Mouse (Mus musculus): ENCODE results near the gene Usp7.

Usp7 gene

GRCm38 (mm10) chr16:8791949-8792557, at the start of gene Usp7:
Usp7 (minus strand) TSS chr16:8792308.
- no peak for DNase-seq (ENCODE audit: low spot score in 2 of 2)

- no peak for DNase-seq (ENCODE audit: low spot score in 2 of 2)
Measured at GRCm38 (mm10) chr16:8840557-8840956, 48.4 kb upstream of the Usp7 start.

- DNase-seq (ENCODE audit: low spot score in 2 of 2): no peak
Measured at GRCm38 (mm10) chr16:8838921-8839320, 46.8 kb upstream of the Usp7 start.

- no peak for DNase-seq (ENCODE audit: low spot score in 2 of 2)
Measured at GRCm38 (mm10) chr16:8837595-8837994, 45.5 kb upstream of the Usp7 start.

DNA sequence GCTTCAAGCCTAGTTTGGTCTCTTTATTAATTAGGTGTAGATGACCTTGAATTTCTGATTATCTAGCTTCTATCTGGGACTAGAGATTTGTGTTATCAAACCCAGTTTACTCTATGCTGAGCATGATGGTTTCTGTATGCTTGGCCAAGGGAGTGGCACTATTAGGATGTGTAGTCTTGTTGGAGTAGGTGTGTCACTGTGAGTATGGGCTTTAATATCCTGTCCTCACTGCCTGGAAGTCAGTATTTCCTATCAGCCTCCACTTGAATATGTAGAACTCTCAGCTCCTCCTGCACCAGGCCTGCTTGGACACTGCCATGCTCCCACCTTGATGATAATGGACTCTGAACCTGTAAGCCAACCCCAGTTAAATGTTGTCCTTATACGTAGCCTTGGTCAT, 44.8 kb upstream of the Usp7 start:
- DNase-seq (ENCODE audit: low spot score in 2 of 2): no peak

DNA sequence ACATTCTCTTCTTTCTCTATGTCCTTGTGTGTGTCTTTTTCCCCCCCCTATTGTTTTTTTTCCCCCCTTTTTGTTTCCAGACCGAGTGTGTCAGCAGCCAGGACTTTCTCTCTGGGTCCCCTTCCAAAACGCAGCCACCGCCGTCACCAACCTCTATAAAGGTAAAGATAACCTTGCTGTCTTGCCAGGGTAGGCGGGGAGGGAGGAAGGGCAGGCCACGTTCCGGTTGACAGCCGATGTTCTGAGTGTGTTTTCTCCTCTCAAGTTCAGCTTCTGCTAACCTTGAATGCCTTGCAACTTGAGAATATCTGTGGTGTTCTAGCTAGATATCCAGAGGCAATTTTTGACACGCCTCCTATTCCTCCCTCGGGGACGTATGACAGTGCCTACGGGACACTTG, 39.1 kb upstream of the Usp7 start:
- no peak for DNase-seq (ENCODE audit: low spot score in 2 of 2)

GRCm38 (mm10) chr16:8830431-8831211, 38.5 kb upstream of the Usp7 start:
- peak; percentile 51 to 55 for DNase-seq (ENCODE audit: low spot score in 2 of 2)

DNA sequence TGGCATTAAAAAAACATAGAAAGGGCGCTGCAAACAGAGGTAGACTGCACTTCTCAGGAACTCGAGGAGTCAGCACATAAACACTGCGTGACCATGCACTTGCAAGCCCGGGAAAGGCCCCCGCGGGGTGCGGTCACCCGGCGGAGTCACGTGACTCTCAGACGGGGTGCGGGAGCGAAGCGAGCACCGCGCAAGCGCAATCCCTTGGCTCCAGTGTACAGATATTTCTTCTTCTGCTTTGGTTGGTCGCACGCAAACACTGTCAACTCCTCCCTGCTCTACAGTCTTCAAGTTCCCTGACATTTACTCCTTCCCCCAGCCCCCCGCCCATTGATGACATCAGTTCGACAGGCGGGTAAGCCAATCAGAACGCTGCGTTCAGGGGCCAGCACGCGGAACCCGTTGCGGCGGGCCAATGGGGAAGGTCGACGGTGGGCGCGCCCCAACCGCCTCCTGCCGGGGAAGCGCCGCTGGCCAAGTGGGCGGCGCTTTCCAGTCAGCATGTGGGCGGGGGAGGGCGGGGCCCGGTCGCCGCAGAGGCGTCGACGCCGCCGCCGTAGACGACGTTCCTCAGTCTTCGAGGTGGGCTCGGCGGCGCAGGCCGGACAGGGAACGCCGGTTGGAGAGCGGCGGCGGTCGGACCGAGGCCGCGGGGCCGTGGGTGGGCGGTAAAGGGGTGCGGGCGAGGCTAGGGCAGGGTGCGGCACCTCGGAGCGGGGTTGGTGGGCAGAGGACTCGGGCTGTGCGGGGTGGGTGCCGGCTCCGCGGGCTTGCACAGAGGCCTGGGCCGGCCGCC, 37.7 kb upstream of the Usp7 start, which contains the start of gene 1810013L24Rik:
Gene 1810013L24Rik, plus strand, starts transcription at position 537 of the 796 bp plus-strand sequence.
- peak; percentile 98 for DNase-seq (ENCODE audit: low spot score in 2 of 2)

GRCm38 (mm10) chr16:8828636-8829563, 36.8 kb upstream of the Usp7 start:
- DNase-seq (ENCODE audit: low spot score in 2 of 2): no peak

DNA sequence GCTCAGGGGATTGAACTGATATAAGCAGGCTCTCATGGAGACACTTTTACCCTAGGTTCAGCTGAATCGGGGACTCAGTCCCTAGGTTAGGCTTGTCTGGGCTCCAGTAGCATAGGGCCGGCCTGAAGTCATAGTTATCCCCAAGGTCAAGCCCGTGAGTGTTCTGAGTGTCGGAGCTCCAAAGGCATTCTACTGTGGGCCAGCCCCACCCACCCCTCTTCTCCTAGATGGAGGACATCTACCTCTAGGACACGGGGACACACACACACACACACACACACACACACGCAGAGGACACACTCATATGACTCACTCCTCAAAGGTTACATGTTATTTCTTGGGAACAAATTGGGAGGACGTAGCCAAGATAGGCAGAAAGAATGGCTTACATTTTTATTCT, 35.3 kb upstream of the Usp7 start:
- no peak for DNase-seq (ENCODE audit: low spot score in 2 of 2)

- DNase-seq (ENCODE audit: low spot score in 2 of 2): no peak
Measured at GRCm38 (mm10) chr16:8823661-8824060, 31.6 kb upstream of the Usp7 start.

GRCm38 (mm10) chr16:8822586-8822985, 30.5 kb upstream of the Usp7 start:
- DNase-seq (ENCODE audit: low spot score in 2 of 2): no peak

- DNase-seq (ENCODE audit: low spot score in 2 of 2): peak; percentile 60 to 81
Measured at GRCm38 (mm10) chr16:8821429-8821828, 29.3 kb upstream of the Usp7 start.

DNA sequence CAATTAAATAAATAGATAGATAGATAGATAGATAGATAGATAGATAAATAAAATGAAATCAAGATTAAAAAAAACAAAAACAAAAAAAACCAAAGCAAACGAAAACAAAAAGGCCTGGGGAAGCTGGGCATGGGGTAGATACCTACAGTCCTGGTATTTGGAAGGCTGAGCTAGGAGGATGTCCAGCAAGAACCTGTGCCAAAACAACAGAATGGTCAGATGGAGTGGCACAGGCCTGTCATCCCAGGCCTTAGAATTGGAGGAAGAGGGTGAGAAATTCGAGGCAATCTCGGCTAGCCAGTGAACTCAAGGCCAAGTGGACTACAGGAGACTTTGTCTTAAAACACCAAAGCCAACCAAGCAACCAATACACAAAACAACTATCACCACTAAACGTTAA, 25.8 kb upstream of the Usp7 start:
- DNase-seq (ENCODE audit: low spot score in 2 of 2): no peak

DNA sequence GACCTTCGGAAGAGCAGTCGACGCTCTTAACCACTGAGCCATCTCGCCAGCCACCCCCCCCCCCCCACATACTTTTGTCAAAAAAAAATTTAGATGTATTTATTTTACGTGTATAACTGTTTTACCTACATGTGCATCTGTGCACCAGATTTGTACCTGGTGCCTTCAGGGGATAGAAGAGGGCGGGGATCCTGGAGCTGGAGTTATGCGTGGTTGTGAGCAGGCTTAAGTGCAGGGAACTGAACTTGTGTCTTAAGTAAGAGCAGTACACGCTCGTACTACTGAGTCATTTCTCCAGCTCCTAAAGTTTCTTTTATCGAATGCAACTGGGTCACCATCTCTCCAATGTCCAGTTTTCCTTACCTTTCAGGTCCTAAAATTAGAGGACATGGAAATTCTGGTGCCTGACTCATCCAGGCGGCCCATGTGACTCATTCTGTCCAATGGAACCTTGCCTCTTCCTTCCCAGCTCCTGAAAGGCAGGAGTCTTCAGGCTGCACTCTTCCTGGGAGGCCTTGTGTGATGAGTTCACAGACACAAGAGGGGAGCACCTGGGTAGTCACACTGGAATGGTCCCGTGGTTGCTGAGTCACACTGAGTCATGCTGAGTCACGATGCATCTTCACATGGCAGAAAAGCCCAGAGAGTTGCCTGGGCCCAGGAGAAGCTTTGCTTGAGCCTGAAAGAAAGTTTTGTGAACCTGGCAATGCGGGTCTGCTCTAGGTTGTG, 18.5 kb upstream of the Usp7 start:
- DNase-seq (ENCODE audit: low spot score in 2 of 2): peak in 1 of 2 experiments; percentile 41

DNA sequence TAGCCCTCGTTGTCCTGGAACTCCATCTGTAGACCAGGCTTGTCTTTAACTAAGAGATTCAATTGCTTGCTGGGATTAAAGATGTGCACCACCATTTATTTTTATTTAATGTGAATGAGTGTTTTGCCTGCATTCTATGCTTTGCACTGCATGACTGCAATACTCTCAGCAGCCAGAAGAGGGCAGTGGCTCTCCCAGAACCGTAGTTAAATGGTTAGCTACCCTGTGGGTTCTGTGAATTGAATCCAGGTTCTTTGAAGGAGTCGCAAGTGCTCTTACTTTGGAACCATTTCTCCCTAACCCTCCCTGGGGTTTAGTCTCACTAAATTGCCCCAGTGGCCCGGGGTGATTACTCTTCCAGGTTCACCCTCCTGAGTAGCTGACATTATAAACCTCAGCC, 14.6 kb upstream of the Usp7 start:
- DNase-seq (ENCODE audit: low spot score in 2 of 2): no peak

DNA sequence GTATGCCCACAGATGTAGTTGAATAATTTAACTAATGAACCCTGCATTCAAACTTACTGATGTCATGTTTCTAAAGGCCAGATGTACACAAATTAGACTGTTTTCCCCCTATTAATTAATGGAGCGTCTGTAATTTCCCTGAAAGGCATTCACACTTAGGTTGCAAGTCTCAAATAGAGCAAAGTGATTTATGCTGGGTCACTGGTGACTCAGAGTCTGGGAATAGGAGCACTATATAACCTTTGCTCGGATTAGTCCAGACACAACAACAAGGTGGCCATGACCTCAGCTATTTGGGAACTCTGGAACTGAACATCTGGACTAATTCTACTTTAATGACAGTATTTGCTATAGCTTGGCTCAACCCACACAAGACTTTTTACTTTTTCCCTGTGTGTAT, 3.8 kb upstream of the Usp7 start:
- no peak for DNase-seq (ENCODE audit: low spot score in 2 of 2)

DNA sequence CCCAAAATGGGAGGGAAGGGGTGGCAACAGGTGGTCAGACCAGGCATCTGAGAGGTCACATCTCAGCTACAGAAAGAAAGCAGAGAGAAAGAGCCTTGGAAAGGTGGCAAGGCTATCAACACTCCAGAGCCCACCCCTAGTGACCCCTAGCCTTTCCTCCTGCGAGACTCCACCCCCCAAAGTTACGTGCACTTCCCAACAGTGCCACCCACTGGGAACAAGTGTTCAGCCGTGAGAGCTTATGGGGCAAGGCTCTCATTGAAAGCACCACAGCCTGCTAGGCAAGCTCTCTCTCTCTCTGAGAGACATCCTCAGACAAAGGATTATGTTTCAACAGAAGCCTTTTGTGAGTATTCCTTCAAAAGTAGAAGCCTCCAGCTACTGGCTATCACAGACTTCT, 2.8 kb upstream of the Usp7 start:
- no peak for DNase-seq (ENCODE audit: low spot score in 2 of 2)

- DNase-seq (ENCODE audit: low spot score in 2 of 2): no peak
Measured at GRCm38 (mm10) chr16:8790886-8791285, 1.2 kb downstream of the Usp7 start.

DNA sequence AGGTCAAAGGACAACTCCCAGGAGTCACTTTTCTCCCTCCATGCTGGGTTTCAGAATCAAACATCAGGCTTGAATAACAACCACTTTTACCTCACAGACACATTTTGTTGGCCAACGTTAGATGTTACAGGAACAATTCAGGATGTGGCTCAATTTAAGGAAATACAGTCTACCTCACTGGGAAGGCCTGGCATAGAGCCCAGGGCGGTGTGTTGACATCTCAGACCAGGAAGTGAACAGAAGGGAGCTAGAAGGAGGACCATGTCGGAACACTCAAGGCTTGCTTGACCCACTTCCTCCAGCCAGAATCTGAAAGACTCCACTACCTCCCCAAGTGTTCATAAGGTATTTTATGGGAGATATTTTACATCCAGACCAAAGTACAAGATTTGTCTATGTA, 7.4 kb downstream of the Usp7 start:
- DNase-seq (ENCODE audit: low spot score in 2 of 2): no peak
